Mouse (Mus musculus) liver, embryonic 12.5 days (tissue): ENCODE measurements around the gene Zfp846. TPM values are rescaled to one million over a fixed set of nuclear protein-coding genes. Genes with fewer than 3 reads are reported as not detected.
A peak's percentile ranks its signal among the peaks of the same experiment; 100 is the strongest.
"Not testable (repeated sequence)": the region's sequence is repeated elsewhere in the genome, so short reads cannot be mapped to it uniquely, and the experiment has no call there.

Source experiments
- ATAC-seq: fragments of 200-750 bp; cut with Nextera tagmentation; 2 replicates; pipeline ENCODE4 v1.8.0; 2017; ENCODE audit warnings: moderate number of reproducible peaks, mild to moderate bottlenecking, moderate library complexity
- H3K27ac ChIP-seq: fragments of 300-500 bp; sonication (generic); 2 replicates; pipeline ENCODE4 v1.5.1; 2016; ENCODE audit warnings: mild to moderate bottlenecking
- H3K27me3 ChIP-seq: fragments of 300-500 bp; sonication (generic); replicated peaks from 2 replicates; pipeline ENCODE4 v1.6.1; 2016; ENCODE audit warnings: mild to moderate bottlenecking, moderate library complexity
- H3K36me3 ChIP-seq: fragments of 300-500 bp; sonication (generic); 2 replicates; pipeline ENCODE4 v1.6.1; 2016; ENCODE audit warnings: mild to moderate bottlenecking, moderate library complexity
- H3K4me1 ChIP-seq: fragments of 300-500 bp; sonication (generic); 2 replicates; pipeline ENCODE4 v1.6.1; 2016
- H3K4me2 ChIP-seq: fragments of 300-500 bp; sonication (generic); 2 replicates; pipeline ENCODE4 v1.6.1; 2016; ENCODE audit warnings: mild to moderate bottlenecking, moderate library complexity
- H3K4me3 ChIP-seq: fragments of 300-500 bp; sonication (generic); 2 replicates; pipeline ENCODE4 v1.5.1; 2016; ENCODE audit warnings: mild to moderate bottlenecking, moderate library complexity
- H3K9ac ChIP-seq: fragments of 300-500 bp; sonication (generic); 2 replicates; pipeline ENCODE4 v1.6.1; 2016; ENCODE audit warnings: mild to moderate bottlenecking, moderate library complexity
- H3K9me3 ChIP-seq: fragments of 300-500 bp; sonication (generic); replicated peaks from 2 replicates; pipeline ENCODE4 v1.6.1; 2016; ENCODE audit warnings: mild to moderate bottlenecking, moderate library complexity
- WGBS: fragments of 180-500 bp; shearing (Covaris S2); methylation state at CpG from one replicate; pipeline ENCODE4 v1.1.7; 2016; ENCODE audit not compliant: insufficient replicate concordance; 5-methylcytosine and 5-hydroxymethylcytosine counted together
- polyA plus RNA-seq: library from polyadenylated mRNA; unstranded; fragments of >200 nt; fragmentation: Nextera tagmentation; extraction: Ambion mirVana; gene quantifications from 2 replicates; pipeline ENCODE4 v1.2.1, GENCODE M21; 2016

Zfp846 gene
- polyA plus RNA-seq, 1 experiment from 2014 or later = 4.4 TPM

DNA sequence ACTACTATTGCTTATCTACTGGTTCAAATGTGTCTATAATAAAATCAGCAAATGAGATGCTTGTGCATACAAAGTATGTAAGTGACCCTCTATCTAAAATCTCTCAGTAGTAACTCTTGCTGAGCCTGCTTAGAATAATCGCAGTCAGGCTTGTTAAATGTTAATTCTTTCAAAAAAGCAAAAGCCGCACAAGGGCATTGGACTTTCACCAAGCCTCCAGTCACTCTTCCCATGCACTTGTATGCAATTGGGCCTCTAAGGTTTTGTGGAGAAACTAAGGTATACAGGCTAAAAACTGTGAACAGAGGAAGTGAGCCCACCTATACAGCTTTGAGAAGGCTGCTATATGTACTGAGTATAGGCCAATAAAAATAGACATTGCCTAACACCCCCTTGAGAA lies 4.5 kb upstream of the Zfp846 start:
- Histone ChIP-seq H3K27ac (no peak overlapping the region), H3K27me3 (peaks cover 12% of the 10 kb centered on the region), H3K4me2 (no peak overlapping the region), H3K36me3 (no peaks in the 10 kb centered on the region), H3K9ac (no peak overlapping the region), H3K4me3 (no peak overlapping the region), H3K4me1 (peaks cover 8% of the 10 kb centered on the region; the same call in 1 of the 2 replicates), H3K9me3 (no peaks in the 10 kb centered on the region)
- 71% methylated on average over 2 of the region's 2 CpGs for WGBS
- ATAC-seq = no peak

DNA sequence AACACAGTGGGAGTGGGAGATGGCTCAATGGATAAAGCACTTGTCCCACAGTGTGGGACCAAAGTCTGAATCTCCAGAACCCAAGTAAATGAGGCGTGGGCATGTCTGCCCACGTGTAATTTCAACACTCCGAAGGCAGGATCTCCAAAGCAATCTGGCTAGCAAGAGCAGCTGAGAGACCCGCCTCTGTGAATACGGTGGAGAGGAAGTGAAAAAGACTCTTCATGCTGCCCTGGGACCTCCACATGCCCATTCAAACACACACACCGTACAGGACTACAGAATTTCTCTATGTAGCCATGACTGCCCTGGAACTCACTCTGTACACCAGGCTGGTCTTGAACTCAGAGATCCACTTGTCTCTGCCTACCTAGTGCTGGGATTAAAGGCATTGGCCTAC lies 20.2 kb downstream of the Zfp846 start:
- Histone ChIP-seq H3K36me3 (no peaks in the 10 kb centered on the region), H3K4me3 (no peak overlapping the region), H3K9ac (no peak overlapping the region), H3K27me3 (no peaks in the 10 kb centered on the region), H3K9me3 (no peaks in the 10 kb centered on the region), H3K4me1 (peaks cover under 1% of the 10 kb centered on the region; the same call in 1 of the 2 replicates), H3K27ac (no peak overlapping the region), H3K4me2 (no peak overlapping the region)
- no peak for ATAC-seq
- WGBS = 56% methylated on average over 6 of the region's 6 CpGs

DNA sequence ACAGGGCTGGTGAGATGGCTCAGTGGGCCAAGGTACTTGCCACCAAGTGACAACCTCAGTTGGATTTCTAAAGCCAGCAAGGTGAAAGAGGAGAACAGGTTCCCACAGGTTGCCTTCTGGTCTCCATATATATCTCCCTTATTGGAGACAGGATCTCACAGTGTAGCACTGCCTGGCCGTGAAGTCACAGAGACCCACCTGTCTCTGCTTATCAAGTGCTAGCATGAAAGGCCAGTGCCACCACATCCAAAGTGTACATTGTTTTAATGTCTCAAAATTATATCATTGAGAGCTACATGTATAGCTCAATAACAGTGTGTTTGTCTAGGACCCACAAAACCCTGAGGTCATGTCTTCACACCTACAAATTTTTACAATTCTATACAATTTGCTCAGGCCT lies 25.2 kb downstream of the Zfp846 start:
- H3K9me3 ChIP-seq = peaks cover 4% of the 10 kb centered on the region
- peaks cover 8% of the 10 kb centered on the region for H3K4me1 ChIP-seq
- 68% methylated on average over 1 of the region's 1 CpGs for WGBS
- H3K4me3 ChIP-seq = no peak overlapping the region
- H3K9ac ChIP-seq = no peak overlapping the region
- ATAC-seq = no peak
- peaks cover 4% of the 10 kb centered on the region for H3K36me3 ChIP-seq
- H3K4me2 ChIP-seq = peak overlapping the region; percentile 84
- no peak overlapping the region for H3K27ac ChIP-seq
- H3K27me3 ChIP-seq = no peaks in the 10 kb centered on the region

DNA sequence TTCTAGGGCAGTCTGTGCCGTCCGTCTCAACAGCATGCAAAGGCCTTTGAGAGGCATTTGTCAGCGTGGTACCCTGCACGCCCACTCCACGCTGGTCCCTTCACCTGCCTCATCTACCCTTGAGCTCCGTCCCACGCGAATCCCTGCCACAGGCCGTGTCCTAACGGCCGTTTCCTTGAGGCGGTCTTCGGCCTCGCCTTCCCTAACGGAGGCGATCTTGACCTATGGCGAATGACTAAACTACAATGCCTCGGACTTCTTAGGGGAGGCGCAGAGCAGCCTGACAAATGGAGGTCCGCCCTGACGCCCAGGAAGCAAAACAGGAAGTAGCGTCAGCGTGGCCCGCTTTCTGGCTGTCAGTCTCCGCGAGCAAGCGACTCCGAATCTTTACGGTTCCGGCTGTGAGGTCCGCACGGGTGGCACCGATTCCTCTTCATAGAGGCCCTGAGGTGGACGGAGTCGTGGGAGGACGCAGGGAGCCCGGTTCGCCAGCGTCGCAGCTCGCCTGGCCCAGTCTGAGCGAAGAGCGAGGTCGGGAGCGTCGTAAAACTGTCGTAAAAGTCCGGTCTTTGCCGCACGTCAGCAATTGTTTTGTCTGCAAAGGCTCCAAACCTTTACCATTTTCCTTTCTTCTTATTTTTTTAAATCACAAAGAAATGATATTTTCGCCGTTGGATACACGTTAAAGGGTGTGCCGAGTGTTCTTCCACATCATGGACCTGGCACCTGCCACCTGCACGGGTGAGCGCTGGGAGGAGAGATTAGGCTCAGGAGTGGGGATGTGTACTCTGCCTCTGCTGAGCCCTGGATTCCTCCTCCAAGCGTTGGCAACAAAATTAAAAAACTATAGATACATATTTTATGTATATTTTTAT lies 26.2 kb downstream of the Zfp846 start:
- Histone ChIP-seq H3K27ac (peak overlapping the region; percentile 87), H3K9me3 (peaks cover 4% of the 10 kb centered on the region), H3K4me1 (peaks cover 8% of the 10 kb centered on the region), H3K27me3 (no peaks in the 10 kb centered on the region), H3K9ac (peak overlapping the region; percentile 79), H3K36me3 (peaks cover 4% of the 10 kb centered on the region), H3K4me3 (peak overlapping the region; percentile 77), H3K4me2 (peak overlapping the region; percentile 84)
- under 1% methylated on average over 57 of the region's 57 CpGs for WGBS
- ATAC-seq = peak; percentile 84

DNA sequence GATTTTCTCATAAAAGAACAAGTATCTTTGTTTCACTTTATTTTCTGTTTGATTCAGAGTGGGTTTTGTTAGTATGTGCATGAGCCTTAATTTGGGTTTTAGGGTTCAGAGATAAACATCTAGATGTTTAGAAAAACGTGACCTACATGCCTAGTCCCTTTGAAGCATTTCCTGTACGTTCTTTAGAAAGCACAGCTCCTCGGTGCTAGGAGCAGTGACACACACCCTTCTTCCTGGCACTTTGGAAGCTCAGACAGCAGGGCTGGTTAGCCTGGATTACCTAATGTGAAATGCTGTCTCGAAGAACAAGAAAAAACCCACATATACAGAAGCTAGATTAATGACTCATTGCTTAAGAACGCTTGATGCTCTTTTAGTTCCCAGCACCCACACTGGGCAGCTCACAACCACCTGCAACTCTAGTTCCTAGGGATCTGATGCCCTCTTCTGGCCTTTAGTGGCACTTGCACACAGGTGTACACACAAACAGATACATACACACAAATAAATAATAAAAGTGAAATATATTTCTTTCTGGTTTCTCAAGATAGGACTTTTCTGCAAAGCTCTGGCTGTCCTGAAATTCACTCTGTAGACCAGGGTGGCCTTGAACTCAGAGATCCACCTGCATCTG lies 28.9 kb downstream of the Zfp846 start:
- no peak overlapping the region for H3K27ac ChIP-seq
- H3K27me3 ChIP-seq = no peaks in the 10 kb centered on the region
- 68% methylated on average over 5 of the region's 5 CpGs for WGBS
- H3K4me2 ChIP-seq = no peak overlapping the region
- no peak overlapping the region for H3K9ac ChIP-seq
- ATAC-seq = no peak
- no peak overlapping the region for H3K4me3 ChIP-seq
- peaks cover 4% of the 10 kb centered on the region for H3K9me3 ChIP-seq
- peaks cover 8% of the 10 kb centered on the region for H3K4me1 ChIP-seq
- peaks cover 4% of the 10 kb centered on the region for H3K36me3 ChIP-seq

DNA sequence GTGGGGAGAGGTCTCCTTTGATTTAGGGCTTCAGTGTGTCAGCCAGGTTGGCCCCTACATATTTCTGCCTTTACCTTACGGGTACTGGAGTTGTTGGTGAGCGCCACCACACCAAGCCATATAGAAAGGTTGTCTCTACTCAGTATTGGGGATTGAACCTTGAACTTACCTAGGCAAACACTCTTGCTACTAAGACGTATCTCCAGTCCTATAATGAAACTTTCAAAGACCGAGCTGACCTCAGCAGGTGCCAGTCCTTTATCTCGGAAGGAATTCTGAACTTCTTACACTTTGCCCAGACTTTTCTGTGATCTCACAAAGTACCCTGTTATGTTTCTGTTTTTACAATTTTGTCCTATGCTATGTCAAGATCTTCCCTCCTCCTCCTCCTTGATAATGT lies 30.9 kb downstream of the Zfp846 start:
- no peak for ATAC-seq
- Histone ChIP-seq H3K9ac (no peak overlapping the region), H3K36me3 (peaks cover 4% of the 10 kb centered on the region), H3K9me3 (peaks cover 4% of the 10 kb centered on the region), H3K4me3 (no peak overlapping the region), H3K27me3 (no peaks in the 10 kb centered on the region), H3K4me2 (no peak overlapping the region), H3K27ac (no peak overlapping the region), H3K4me1 (peaks cover under 1% of the 10 kb centered on the region; the same call in 1 of the 2 replicates)
- WGBS = 70% methylated on average over 5 of the region's 5 CpGs

DNA sequence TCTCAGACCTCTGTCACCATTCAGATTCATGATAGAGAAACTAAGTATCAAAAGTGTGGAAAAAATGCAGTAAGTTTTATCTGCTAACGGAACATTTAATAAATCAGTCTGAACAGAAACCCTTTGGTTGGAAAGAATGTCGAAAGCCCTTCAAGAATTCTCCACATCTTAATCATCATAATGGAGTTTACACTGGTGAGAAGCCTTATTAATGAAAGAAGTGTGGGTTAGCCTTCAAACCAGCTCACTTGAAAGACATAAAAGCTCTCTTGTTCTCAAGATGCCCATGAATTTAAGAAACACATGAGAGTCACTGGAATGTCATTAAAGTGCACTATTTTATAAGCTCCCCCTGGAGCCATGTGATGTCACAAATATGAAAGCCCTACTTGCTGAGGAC lies 35.6 kb downstream of the Zfp846 start:
- no peaks in the 10 kb centered on the region for H3K36me3 ChIP-seq
- no peak overlapping the region for H3K4me2 ChIP-seq
- H3K4me3 ChIP-seq = no peak overlapping the region
- ATAC-seq = no peak
- no peaks in the 10 kb centered on the region for H3K9me3 ChIP-seq
- H3K27me3 ChIP-seq = no peaks in the 10 kb centered on the region
- H3K4me1 ChIP-seq = no peaks in the 10 kb centered on the region
- no peak overlapping the region for H3K27ac ChIP-seq
- WGBS = 76% methylated on average over 2 of the region's 2 CpGs
- no peak overlapping the region for H3K9ac ChIP-seq

DNA sequence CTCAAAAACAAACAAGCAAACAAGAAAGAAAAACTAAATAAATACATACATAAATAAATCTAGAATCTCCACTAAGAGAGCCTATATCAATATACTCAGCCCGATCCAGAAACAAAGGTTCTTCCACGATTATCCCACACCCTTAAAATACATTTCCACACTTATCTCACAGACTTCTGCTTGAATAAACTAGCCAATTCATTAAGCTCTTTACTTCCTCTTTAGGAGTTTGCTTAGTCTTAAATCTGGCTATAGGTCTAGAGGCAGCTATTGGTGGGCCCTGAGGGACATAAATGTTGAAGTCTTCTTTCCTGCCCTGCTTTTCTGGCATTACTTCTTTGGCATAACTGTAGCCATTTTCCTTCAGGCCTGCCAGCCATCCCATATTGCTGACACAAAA lies 50.2 kb downstream of the Zfp846 start:
- WGBS = 76% methylated on average over 2 of the region's 2 CpGs
- peaks cover 1% of the 10 kb centered on the region; the same call in 1 of the 2 replicates for H3K36me3 ChIP-seq
- H3K27ac ChIP-seq = no peak overlapping the region
- no peak for ATAC-seq
- H3K9ac ChIP-seq = no peak overlapping the region
- no peak overlapping the region for H3K4me2 ChIP-seq
- H3K4me1 ChIP-seq = no peaks in the 10 kb centered on the region
- no peak overlapping the region for H3K4me3 ChIP-seq
- H3K27me3 ChIP-seq = no peaks in the 10 kb centered on the region
- no peaks in the 10 kb centered on the region for H3K9me3 ChIP-seq

DNA sequence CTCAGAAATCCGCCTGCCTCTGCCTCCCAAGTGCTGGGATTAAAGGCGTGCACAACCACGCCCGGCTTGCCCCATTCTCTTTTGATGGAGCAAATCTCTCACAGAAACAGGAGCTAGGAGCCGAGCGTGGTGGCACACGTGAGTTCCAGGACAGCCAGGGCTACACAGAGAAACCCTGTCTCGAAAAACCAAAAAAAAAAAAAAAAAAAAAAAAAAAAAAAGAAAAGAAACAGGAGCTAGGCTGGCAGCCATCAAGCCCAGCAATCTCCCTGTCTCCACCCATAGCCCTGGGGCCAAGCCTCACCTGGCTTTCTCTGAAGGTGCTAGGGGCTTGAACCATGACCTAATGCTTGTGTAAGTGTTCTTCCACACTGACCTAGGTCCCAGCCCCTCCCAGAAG lies 54.6 kb downstream of the Zfp846 start:
- ATAC-seq, H3K9me3 ChIP-seq, H3K27ac ChIP-seq, H3K4me2 ChIP-seq, H3K9ac ChIP-seq, H3K4me3 ChIP-seq, H3K27me3 ChIP-seq, H3K4me1 ChIP-seq: not testable (repeated sequence)
- peaks cover 26% of the 10 kb centered on the region for H3K36me3 ChIP-seq
- 70% methylated on average over 8 of the region's 8 CpGs for WGBS

DNA sequence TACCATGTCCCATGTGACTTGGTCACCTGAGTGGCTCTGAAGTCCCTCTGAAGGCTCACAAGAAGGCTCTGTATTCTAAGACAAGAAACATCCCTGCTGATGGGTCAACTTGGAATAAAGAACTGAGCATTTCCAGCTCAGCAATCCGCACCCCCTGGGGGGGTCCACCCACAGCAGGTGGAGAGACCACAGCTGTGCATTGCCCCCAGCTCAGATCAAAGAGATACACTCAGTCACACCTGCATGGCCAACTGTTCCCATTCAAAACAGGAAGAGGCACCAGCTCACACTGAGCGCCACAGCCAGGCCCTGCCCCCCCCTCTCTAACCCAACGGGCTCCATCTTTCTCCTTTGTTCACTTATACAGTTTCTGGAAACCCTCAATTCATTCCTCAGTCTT lies 55.2 kb downstream of the Zfp846 start:
- WGBS = 78% methylated on average over 3 of the region's 3 CpGs
- ATAC-seq = 0 out of 2 replicates have a peak, but pooled peaks have one; percentile 14

DNA sequence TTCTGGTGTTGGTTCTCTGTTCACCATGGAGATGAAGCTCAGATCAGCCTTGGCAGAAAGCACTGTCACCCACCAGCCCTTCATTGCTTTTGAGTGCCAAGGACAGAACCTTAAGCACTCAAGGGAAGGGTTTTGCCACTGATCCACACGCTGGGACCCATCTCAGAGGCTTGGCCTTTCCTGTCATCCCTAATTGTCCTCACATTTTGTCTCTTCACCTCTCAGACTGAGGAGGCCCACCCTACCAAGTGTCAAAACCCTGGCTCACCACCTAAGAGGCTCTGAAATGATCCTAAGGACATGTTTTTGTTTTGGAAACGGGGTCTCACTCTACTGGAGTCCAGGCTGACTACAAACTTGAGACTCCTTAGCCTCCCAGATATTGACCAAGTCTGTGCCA lies 55.7 kb downstream of the Zfp846 start:
- peaks cover 26% of the 10 kb centered on the region for H3K36me3 ChIP-seq
- H3K9ac ChIP-seq = no peak overlapping the region
- no peak overlapping the region for H3K27ac ChIP-seq
- H3K4me1 ChIP-seq = peaks cover 16% of the 10 kb centered on the region
- 78% methylated on average over 2 of the region's 2 CpGs for WGBS
- no peak for ATAC-seq
- H3K4me2 ChIP-seq = no peak overlapping the region
- no peaks in the 10 kb centered on the region for H3K27me3 ChIP-seq
- H3K4me3 ChIP-seq = no peak overlapping the region
- H3K9me3 ChIP-seq = no peaks in the 10 kb centered on the region

More for the DNA sequence above, 55.2 kb downstream of the Zfp846 start:
- Histone ChIP-seq H3K9ac (no peak overlapping the region), H3K4me1 (peaks cover 11% of the 10 kb centered on the region), H3K4me2 (no peak overlapping the region), H3K4me3 (no peak overlapping the region), H3K27me3 (no peaks in the 10 kb centered on the region), H3K27ac (no peak overlapping the region), H3K9me3 (no peaks in the 10 kb centered on the region), H3K36me3 (peaks cover 26% of the 10 kb centered on the region)

DNA sequence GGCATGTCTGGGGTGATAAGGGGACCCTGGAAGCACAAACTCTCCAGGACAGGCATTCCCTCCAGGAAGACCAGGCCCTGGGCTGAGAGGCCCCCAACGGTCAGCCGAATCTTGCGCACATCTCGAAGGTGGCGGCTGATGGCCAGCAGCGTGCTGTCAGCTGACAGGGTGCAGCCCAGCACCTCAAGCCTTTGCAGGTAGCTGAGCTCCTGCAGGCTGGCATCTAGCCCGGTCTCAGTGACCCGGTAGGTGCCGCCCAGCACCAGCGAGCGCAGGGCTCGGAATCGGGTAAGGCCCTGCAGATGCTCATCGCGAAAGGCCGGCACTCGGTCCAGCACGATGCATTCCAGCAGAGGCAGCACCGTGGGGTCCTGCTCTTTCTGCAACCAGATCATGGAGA lies 57.5 kb downstream of the Zfp846 start:
- WGBS = 90% methylated on average over 19 of the region's 19 CpGs
- H3K36me3 ChIP-seq = peaks cover 26% of the 10 kb centered on the region
- no peak for ATAC-seq
- H3K4me2 ChIP-seq = no peak overlapping the region
- no peak overlapping the region for H3K9ac ChIP-seq
- peaks cover 33% of the 10 kb centered on the region for H3K4me1 ChIP-seq
- H3K27me3 ChIP-seq = no peaks in the 10 kb centered on the region
- H3K4me3 ChIP-seq = no peak overlapping the region
- H3K27ac ChIP-seq = no peak overlapping the region
- H3K9me3 ChIP-seq = no peaks in the 10 kb centered on the region
